Mouse (Mus musculus) C2C12 (cell line): ENCODE measurements around the gene Ggt1. TPM values are rescaled to one million over a fixed set of nuclear protein-coding genes. Genes with fewer than 3 reads are reported as not detected.

ENCODE experiments used
- H3K27me3 ChIP-seq: one replicate; pipeline ENCODE4 v1.6.1; 2011; ENCODE audit not compliant: control insufficient read depth, insufficient read depth, insufficient read length
- H3K36me3 ChIP-seq: one replicate; pipeline ENCODE4 v1.6.1; 2011; ENCODE audit not compliant: control insufficient read depth, insufficient read depth
- H3K4me3 ChIP-seq: one replicate; pipeline ENCODE4 v1.5.1; 2011; ENCODE audit warnings: mild to moderate bottlenecking, control low read depth; ENCODE audit not compliant: poor library complexity, insufficient read depth, severe bottlenecking
- H3K79me2 ChIP-seq: one replicate; pipeline ENCODE4 v1.6.1; 2011; ENCODE audit not compliant: control insufficient read depth, insufficient read depth
- H3K79me3 ChIP-seq: one replicate; pipeline ENCODE4 v1.6.1; 2011; ENCODE audit warnings: low read depth, control low read depth
- H3ac ChIP-seq: one replicate; pipeline ENCODE3; 2011; ENCODE audit warnings: low read depth; ENCODE audit not compliant: control insufficient read depth, insufficient read length
- CEBPB ChIP-seq: IDR thresholded peaks from one replicate; pipeline ENCODE4 v1.6.1; 2011; ENCODE audit warnings: low read depth, mild to moderate bottlenecking, control low read depth, moderate library complexity
- CTCF ChIP-seq: IDR thresholded peaks from one replicate; pipeline ENCODE4 v1.5.1; 2011; ENCODE audit not compliant: control insufficient read depth, insufficient read depth, insufficient read length
- FOSL1 ChIP-seq: IDR thresholded peaks from one replicate; pipeline ENCODE4 v1.8.0; 2011; ENCODE audit warnings: mild to moderate bottlenecking, low read length; ENCODE audit not compliant: poor library complexity, insufficient read depth, severe bottlenecking
- MAX ChIP-seq: IDR thresholded peaks from one replicate; pipeline ENCODE4 v1.6.1; 2011; ENCODE audit warnings: mild to moderate bottlenecking, control low read depth
- MYOD1 ChIP-seq: IDR thresholded peaks from one replicate; pipeline ENCODE4 v1.6.1; 2011; ENCODE audit warnings: low read depth; ENCODE audit not compliant: control insufficient read depth, insufficient read length
- MYOG ChIP-seq: IDR thresholded peaks from one replicate; pipeline ENCODE4 v1.6.1; 2011; ENCODE audit not compliant: control insufficient read depth, insufficient read length; ENCODE audit errors: extremely low read depth
- USF1 ChIP-seq: IDR thresholded peaks from one replicate; pipeline ENCODE4 v1.6.1; 2011; ENCODE audit warnings: low read depth, mild to moderate bottlenecking, control low read depth, moderate library complexity
- polyA plus RNA-seq: library from polyadenylated mRNA; unstranded; fragments of >200 nt; fragmentation: generic; extraction: Trizol; gene quantifications from one replicate; pipeline ENCODE4 v1.2.1, GENCODE M21; 2012; ENCODE audit warnings: missing spikeins

Ggt1 gene
- polyA plus RNA-seq, 1 experiment = 0.12 TPM

- Histone ChIP-seq H3ac (peak overlapping the region; percentile 76), H3K79me3 (no peaks in the 10 kb centered on the region), H3K4me3 (peak overlapping the region; percentile 34), H3K36me3 (peaks cover 9% of the 10 kb centered on the region), H3K27me3 (no peaks in the 10 kb centered on the region), H3K79me2 (no peaks in the 10 kb centered on the region)
- TF ChIP-seq USF1 (no peak), MYOG (no peak), CTCF (no peak), MYOD1 (no peak), FOSL1 (no peak), MAX (no peak), CEBPB (no peak)
Observed at GRCm38 (mm10) chr10:75559041-75559675, 2.2 kb upstream of the Ggt1 start.

- Histone ChIP-seq H3K79me3 (no peaks in the 10 kb centered on the region), H3K79me2 (no peaks in the 10 kb centered on the region), H3K27me3 (no peaks in the 10 kb centered on the region), H3K4me3 (peak within 1 kb of the TSS; percentile 34), H3K36me3 (peaks cover 9% of the 10 kb centered on the region), H3ac (peak within 1 kb of the TSS; percentile 76)
- TF ChIP-seq USF1 = no peak
- TF ChIP-seq CTCF = no peak
- TF ChIP-seq MAX = no peak
- TF ChIP-seq MYOD1 = no peak
- no peak for TF ChIP-seq CEBPB
- TF ChIP-seq FOSL1 = no peak
- no peak for TF ChIP-seq MYOG
Observed at GRCm38 (mm10) chr10:75559676-75560548, 1.5 kb upstream of the Ggt1 start, which contains the start of gene Lrrc75b. Gene Lrrc75b (minus strand): TSS chr10:75560330.

GRCm38 (mm10) chr10:75560549-75560899 is 880 bp upstream of the Ggt1 start:
- Histone ChIP-seq H3K79me3 (no peaks in the 10 kb centered on the region), H3K27me3 (no peaks in the 10 kb centered on the region), H3K79me2 (no peaks in the 10 kb centered on the region), H3K4me3 (no peak overlapping the region), H3ac (peak overlapping the region; percentile 76), H3K36me3 (peaks cover 8% of the 10 kb centered on the region)
- no peak for TF ChIP-seq MYOD1
- TF ChIP-seq CEBPB = no peak
- TF ChIP-seq CTCF = no peak
- TF ChIP-seq FOSL1 = no peak
- no peak for TF ChIP-seq USF1
- TF ChIP-seq MAX = no peak
- TF ChIP-seq MYOG = no peak

- no peak overlapping the region for H3ac ChIP-seq
- H3K4me3 ChIP-seq = no peak overlapping the region
- H3K79me3 ChIP-seq = no peaks in the 10 kb centered on the region
- H3K27me3 ChIP-seq = no peaks in the 10 kb centered on the region
- no peaks in the 10 kb centered on the region for H3K36me3 ChIP-seq
- H3K79me2 ChIP-seq = no peaks in the 10 kb centered on the region
- TF ChIP-seq FOSL1 (no peak), CTCF (no peak), MYOG (no peak), MAX (no peak), MYOD1 (no peak), USF1 (no peak), CEBPB (no peak)
Observed at GRCm38 (mm10) chr10:75562596-75562995, 1.2 kb downstream of the Ggt1 start.

- no peaks in the 10 kb centered on the region for H3K79me2 ChIP-seq
- H3K27me3 ChIP-seq = no peaks in the 10 kb centered on the region
- H3K79me3 ChIP-seq = no peaks in the 10 kb centered on the region
- H3ac ChIP-seq = no peak overlapping the region
- no peaks in the 10 kb centered on the region for H3K36me3 ChIP-seq
- TF ChIP-seq MYOD1 = no peak
- TF ChIP-seq CEBPB = no peak
- TF ChIP-seq FOSL1 = no peak
- no peak for TF ChIP-seq CTCF
- no peak for TF ChIP-seq MYOG
- TF ChIP-seq USF1 = no peak
- no peak for TF ChIP-seq MAX
- no peak overlapping the region for H3K4me3 ChIP-seq
Observed at GRCm38 (mm10) chr10:75564687-75565265, 3.4 kb downstream of the Ggt1 start.
